Mouse (Mus musculus) embryonic stem cell, embryonic (primary cell): ENCODE measurements around the gene OR5BS1P.

ENCODE experiments used
- CTCF ChIA-PET, 4 experiments: fragments of 300-600 bp in 2 of 4; fragments of 350-600 bp in 2 of 4; sonication (Branson Sonifier 250); formaldehyde crosslinking; loops; one replicate each; lab custom pipeline; 2022; ENCODE audit warnings: inconsistent platforms in 2 of 4; lab: Charles Lee
- POLR2A ChIA-PET, 4 experiments: fragments of 300-600 bp in 2 of 4; fragments of 350-600 bp in 2 of 4; sonication (Branson Sonifier 250); formaldehyde crosslinking; loops; one replicate each; lab custom pipeline; 2022; ENCODE audit warnings: antibody characterized with exemption in 4 of 4, inconsistent platforms in 1 of 4; lab: Charles Lee

OR5BS1P gene

DNA sequence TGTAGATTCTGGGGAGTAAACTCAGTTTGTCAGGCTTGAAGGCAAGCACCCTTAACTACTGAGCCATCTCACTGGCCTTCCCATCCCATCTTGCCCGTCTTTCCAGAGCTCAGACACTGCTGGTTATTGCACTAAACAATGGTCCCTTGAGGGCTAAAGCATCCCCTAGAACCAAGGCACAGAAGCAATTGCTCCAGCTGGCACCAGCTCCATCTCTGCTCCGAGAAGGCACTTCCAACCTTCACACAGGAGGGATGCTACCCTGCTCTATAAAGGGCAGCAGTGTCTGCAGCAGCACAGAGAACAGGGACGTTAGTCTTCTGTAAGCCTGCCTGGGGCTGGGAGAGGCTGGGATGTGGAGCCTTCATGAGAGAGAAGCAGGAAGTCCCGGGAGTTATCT lies 22.4 kb downstream of the OR5BS1P start, which contains the start of gene Olfr279:
Gene Olfr279 (plus strand): TSS at position 301 of the 400 bp plus-strand sequence.
- ChIA-PET POLR2A (no interaction called here), CTCF (interaction anchor here in 2 of 4 experiments (0.5 to 0.7 kb wide), 3 partner anchors 311 to 332 kb away, joined by 3 to 5 read pairs (median 3); no protein-coding TSS in a partner anchor)

DNA sequence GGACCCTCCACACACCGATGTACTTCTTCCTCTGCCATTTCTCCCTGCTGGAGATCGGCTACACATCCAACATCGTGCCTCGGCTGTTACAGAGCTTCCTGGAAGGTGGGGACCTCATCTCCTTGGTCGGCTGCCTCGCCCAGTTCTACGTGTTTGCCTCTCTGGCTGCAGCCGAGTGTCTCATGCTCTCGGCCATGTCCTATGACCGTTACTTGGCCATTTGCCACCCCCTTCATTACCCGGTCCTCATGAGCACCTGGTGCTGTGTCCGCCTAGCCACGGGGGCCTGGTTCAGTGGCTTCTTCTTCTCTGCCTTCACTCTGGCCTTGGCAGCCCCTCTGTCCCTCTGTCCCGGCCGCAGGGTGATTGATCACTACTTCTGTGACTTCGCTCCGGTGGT lies 27.9 kb downstream of the OR5BS1P start:
- CTCF ChIA-PET: interaction anchor here in 2 of 4 experiments (0.7 to 1.3 kb wide), 3 partner anchors 20 to 366 kb away, joined by 3 to 4 read pairs (median 3); no protein-coding TSS in a partner anchor

DNA sequence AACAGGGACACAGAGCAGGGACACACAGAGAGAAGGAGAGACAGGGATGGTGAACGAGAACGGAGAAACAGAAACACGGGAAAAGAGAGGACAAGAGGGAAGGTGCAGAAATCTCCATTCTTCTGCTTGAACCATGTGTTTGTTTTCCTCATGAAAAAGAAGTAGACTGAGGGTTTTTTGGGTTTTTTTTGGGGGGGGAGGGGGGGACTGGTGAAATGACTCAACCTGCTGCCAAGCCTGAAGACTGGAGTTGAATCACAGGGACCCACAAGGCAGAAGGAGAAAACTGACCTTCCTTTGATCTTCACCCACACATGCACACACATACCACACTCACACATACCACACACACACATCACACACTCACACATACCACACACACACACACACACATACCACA lies 33.6 kb downstream of the OR5BS1P start:
- POLR2A ChIA-PET: no interaction called here
- CTCF ChIA-PET: interaction anchor here in 2 of 4 experiments (1.1 to 1.5 kb wide), 3 partner anchors 25 to 129 kb away, joined by 3 to 4 read pairs (median 3); no protein-coding TSS in a partner anchor

More for the DNA sequence above, 27.9 kb downstream of the OR5BS1P start:
- POLR2A ChIA-PET: no interaction called here

DNA sequence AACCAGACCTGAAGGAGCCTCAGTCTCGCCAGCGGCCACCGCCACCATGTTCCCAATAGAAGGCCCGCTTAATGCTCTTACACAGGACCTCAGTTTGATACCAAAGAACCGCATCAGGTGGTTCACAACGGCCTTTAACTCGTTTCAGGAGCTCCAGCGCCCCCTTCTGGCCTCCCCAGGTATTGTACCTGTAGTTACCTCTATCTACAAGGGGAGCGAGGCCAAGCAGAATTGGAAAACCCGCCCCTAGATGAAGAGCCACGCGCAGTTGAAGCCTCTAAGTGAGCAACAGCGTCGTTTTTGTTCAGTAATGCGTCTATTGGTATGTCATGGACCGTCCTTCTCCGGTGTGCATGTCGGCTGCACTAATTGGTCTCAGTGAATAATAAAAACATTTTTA lies 34.8 kb downstream of the OR5BS1P start:
- ChIA-PET CTCF (interaction anchor here (0.5 to 2.5 kb wide), 25 partner anchors 8 to 655 kb away, joined by 3 to 15 read pairs (median 3); no protein-coding TSS in a partner anchor), POLR2A (interaction anchor here in 3 of 4 experiments (0.5 to 1.6 kb wide), 8 partner anchors 12 to 249 kb away, joined by 3 to 9 read pairs (median 4); partner anchors contain the start of gene Kansl2 (in 1 of the 3))

DNA sequence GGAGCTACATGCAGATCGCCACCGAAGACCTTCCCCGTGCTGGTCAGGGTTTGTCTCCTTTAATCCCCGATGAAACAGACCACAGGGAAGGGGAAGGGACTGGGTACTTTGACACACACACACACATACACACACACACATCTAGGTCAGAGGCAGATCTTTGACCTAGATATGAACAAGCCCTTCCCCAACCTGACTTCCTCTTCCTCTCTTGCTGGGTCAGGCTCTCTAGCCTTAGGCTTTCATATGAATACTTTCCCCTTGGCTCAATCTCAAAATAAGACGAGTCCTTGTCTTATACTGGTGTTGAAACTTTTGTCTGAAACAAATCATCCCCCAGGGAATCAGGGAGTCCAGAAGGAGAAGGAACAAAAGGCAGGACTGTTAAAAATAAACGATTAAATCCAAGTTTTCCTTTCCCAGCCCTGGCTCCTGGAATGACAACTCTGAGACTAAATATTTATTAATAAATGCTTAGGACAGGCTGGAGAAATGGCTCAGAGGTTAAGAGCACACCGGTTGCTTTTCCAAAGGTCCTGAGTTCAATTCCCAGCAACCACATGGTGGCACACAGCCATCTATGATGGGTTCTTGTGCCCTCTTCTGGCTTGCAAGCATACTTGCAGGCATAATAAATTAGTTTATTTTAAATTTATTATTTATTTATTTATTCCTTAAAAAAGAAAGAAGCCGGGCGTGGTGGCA lies 36.7 kb downstream of the OR5BS1P start:
- POLR2A ChIA-PET: interaction anchor here in 3 of 4 experiments (0.7 to 1.7 kb wide), 15 partner anchors 11 to 1423 kb away, joined by 3 to 8 read pairs (median 4); partner anchors contain the start of genes Arf3 (in 1 of the 3) and Prkag1 (in 1 of the 3)
- CTCF ChIA-PET: interaction anchor here in 3 of 4 experiments (0.6 to 2.9 kb wide), 7 partner anchors 11 to 720 kb away, joined by 4 to 39 read pairs (median 6); partner anchors contain the start of gene Fkbp11 (in 1 of the 3)

DNA sequence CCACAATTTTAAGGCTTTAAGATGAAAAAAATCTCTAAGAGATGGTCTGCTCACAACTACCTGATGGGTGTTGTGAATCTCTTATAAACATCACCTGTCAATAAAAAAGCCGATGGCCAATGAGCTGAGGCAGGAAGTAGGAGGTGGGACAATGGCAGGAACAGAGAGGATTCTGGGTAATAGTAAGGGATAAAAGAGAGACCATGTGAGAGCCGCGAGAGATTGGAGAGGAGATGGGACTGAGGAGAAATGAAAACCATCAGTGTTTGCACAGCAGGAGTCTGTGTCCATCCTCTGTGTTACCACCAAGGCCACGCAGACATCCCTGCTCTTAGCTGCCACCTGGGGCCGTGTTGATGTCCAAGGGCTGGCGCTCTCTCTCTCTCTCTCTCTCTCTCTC lies 37.6 kb downstream of the OR5BS1P start:
- ChIA-PET CTCF (interaction anchor here in 3 of 4 experiments (0.6 to 2.9 kb wide), 11 partner anchors 10 to 457 kb away, joined by 3 to 39 read pairs (median 5); partner anchors contain the start of gene Fkbp11 (in 1 of the 3)), POLR2A (interaction anchor here in 3 of 4 experiments (0.6 to 1.7 kb wide), 24 partner anchors 9 to 1422 kb away, joined by 3 to 8 read pairs (median 4); partner anchors contain the start of genes Arf3 (in 1 of the 3) and Prkag1 (in 1 of the 3))

DNA sequence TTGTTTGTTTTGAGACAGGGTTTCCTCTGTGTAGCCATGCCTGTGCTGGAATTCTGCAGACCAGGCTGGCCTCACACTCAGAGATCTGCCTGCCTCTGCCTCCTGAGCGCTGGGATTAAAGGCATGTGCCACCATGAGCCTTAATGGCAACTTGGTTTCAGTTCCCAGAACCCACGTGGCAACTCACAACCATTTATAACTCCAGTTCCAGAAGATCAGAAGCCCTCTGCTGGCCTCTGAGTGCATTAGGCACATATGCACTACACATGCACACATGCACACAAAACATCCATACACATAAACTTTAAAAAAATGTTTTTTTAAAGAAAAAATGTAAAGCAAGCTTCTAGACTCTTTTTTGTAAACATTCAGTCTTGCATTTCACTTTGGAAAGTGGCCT lies 39.7 kb downstream of the OR5BS1P start:
- ChIA-PET CTCF (interaction anchor here in 1 of 4 experiments (0.7 kb wide), 1 partner anchor 340 kb away, joined by 3 read pairs; no protein-coding TSS in a partner anchor), POLR2A (interaction anchor here in 1 of 4 experiments (1.3 kb wide), 1 partner anchor 8 kb away, joined by 3 read pairs; no protein-coding TSS in a partner anchor)

DNA sequence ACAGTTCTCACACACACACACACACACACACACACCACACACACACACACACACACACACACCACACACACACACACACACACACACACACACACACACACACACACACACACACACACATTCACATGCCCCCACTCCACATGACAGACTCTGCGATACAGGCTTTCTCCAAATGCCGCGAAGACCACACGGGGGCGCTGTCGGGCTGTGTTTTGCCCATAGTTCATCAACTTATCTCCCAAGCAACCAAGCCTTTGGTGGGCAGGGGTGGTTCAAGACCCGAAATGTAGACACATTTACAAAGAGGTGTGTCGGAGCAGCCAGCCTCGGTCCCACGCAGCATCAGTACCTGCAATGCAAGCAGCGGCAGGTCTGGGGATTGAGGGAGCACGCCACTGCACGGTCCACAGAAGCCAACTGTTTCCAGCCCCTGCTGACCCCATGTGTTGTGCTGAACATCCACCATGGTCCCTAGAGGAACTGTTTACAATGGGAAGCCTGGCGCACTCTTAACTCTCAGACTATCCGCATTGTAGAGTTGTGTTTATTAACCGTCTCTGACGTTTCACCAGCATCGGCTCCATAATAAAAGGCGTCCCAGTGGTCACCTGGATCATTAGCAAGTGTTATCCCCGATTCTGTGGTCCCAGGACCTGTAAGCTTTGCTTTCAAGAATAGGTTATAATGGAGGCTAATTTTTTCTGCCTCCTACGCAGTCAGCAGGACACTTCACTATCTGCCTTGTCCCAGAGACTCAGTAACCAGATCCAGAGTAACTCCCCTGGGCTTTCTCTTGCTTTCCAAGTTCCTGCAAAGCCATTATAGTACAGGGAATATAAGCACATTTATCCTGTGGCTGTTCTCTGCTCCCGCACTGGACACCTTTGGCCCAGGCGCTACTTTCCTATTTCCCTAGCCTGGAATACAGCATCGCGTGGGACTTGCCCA lies 41.0 kb downstream of the OR5BS1P start:
- ChIA-PET POLR2A (interaction anchor here in 3 of 4 experiments (0.7 to 3.5 kb wide), 6 partner anchors 9 to 362 kb away, joined by 3 to 11 read pairs (median 4); partner anchors contain the start of gene Rnd1 (in 1 of the 3)), CTCF (interaction anchor here in 2 of 4 experiments (0.6 to 0.7 kb wide), 2 partner anchors 297 to 1194 kb away, joined by 3 read pairs; no protein-coding TSS in a partner anchor)

DNA sequence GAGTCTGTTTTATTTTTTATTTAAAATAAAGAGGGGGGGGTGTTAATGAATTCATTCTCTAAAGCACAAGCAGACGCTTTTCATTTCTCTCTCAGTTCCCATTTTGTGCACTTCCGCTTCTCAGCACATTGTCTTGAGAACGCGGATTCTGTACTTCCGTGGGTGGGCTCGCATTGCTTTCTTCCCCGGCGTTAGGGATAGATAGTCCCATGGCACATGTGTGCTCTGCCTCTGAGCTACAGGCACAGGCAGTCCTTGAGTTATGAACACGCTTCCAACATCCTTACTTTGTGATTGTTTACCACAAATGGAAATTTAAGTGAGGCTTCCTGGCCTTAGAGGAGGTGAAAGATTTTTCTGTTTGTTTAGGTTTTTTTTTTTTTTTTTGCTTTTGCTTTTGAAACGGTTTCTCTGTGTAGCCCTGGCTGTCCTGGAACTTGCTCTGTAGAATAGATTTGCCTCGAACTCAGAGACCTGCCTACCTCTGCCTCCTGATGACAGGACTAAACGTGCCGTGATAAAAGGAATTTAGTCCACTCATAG lies 41.8 kb downstream of the OR5BS1P start:
- POLR2A ChIA-PET: interaction anchor here in 3 of 4 experiments (0.6 to 3.5 kb wide), 6 partner anchors 11 to 362 kb away, joined by 3 to 11 read pairs (median 4); partner anchors contain the start of gene Rnd1 (in 1 of the 3)

DNA sequence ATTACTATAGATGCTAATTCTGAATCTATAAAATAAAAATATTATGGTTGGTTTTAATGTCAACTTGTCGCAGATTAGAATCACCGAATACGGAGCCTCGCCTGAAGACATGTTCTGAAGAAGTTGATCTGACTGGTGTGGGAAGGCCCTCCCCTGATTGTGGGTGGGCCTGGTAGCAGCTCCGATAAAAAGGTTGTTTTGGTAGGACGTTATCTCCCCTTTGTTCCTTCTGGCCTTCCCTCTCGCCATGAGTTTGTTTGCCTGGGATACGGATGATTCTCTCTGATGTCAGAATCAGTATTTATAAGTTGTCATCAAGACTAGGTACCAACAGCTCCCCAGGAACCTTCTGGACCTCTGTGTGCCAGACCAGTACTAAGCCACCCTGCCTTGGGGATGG lies 42.5 kb downstream of the OR5BS1P start:
- ChIA-PET CTCF (interaction anchor here in 1 of 4 experiments (1.3 kb wide), 1 partner anchor 8 kb away, joined by 3 read pairs; no protein-coding TSS in a partner anchor), POLR2A (interaction anchor here in 2 of 4 experiments (0.6 to 3.5 kb wide), 3 partner anchors 8 to 19 kb away, joined by 3 to 11 read pairs (median 4); no protein-coding TSS in a partner anchor)

More for the DNA sequence above, 41.8 kb downstream of the OR5BS1P start:
- CTCF ChIA-PET: interaction anchor here in 1 of 4 experiments (0.7 kb wide), 1 partner anchor 1195 kb away, joined by 3 read pairs; no protein-coding TSS in a partner anchor

DNA sequence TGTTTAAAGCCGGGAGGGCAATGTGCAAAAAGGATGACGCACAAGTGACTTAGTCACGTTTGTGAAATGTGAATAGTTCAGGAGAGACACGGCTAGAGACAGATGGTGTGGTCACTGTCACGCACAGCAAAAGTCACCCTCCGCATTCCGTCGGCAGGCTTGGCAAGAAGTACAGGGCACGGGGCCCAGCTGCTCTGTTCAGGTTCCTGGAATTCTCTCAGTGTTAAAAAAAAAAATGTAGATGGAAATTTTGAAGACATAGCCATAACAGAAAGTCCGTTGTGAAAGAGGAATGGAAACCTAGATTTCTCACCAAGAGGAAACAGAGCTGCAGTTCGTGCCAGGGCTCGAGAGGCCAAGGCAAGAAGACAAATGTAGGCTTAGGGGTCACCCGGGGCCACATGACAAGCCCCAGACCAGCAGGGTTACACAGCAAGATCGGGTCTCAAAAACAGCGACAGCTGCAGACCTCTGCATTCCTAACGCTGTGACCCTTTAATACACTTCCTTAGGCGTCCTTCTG lies 43.2 kb downstream of the OR5BS1P start:
- CTCF ChIA-PET: interaction anchor here in 1 of 4 experiments (1.3 kb wide), 1 partner anchor 8 kb away, joined by 3 read pairs; no protein-coding TSS in a partner anchor
- POLR2A ChIA-PET: interaction anchor here in 2 of 4 experiments (0.6 to 3.5 kb wide), 3 partner anchors 7 to 110 kb away, joined by 4 to 11 read pairs (median 6); no protein-coding TSS in a partner anchor

DNA sequence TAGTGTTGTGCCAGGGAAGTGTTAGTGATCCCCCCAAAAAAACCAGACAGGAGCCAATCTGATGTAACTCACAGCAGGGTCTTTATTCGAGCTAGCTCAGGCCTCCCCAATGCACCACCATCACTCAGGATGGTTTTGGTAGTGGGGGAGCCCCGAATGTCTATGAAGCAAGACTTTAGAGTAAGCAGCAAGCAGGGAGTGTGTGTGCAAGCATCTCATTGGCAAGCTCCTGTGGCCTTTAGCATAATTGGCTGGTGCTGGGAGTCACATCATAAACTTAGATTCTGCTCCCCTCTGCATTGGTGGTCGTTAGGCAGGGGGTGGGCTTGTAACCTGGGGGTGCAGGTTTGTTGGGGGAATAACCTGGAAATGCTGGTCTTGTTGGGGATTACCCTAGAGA lies 44.0 kb downstream of the OR5BS1P start:
- ChIA-PET CTCF (interaction anchor here in 2 of 4 experiments (0.7 to 1.3 kb wide), 3 partner anchors 9 to 1943 kb away, joined by 3 to 11 read pairs (median 3); no protein-coding TSS in a partner anchor), POLR2A (interaction anchor here in 3 of 4 experiments (0.6 to 7.5 kb wide), 5 partner anchors 9 to 109 kb away, joined by 3 to 127 read pairs (median 6); partner anchors contain the start of gene Kansl2 (in 1 of the 3))

DNA sequence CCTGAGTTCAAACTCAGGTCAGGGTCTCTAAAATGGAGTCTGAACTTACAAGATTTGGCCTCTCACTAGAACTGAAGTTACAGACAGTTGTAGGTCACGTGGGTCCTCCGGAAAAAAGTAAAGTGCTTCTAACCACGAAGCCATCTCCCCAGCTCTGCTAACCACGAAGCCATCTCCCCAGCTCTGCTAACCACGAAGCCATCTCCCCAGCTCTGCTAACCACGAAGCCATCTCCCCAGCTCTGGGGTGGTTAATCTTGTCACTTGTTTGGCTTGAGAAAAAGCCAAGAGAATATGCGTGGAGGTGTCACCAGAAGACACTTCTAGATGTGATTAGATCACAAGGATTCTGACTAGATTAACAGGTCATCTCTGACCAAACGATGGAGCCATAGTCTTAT lies 44.5 kb downstream of the OR5BS1P start:
- ChIA-PET POLR2A (interaction anchor here in 2 of 4 experiments (1.0 to 7.5 kb wide), 4 partner anchors 9 to 16 kb away, joined by 3 to 127 read pairs (median 7); partner anchors contain the start of gene Kansl2 (in 1 of the 2)), CTCF (interaction anchor here in 2 of 4 experiments (0.7 to 1.1 kb wide), 3 partner anchors 51 to 1943 kb away, joined by 3 to 11 read pairs (median 4); no protein-coding TSS in a partner anchor)

DNA sequence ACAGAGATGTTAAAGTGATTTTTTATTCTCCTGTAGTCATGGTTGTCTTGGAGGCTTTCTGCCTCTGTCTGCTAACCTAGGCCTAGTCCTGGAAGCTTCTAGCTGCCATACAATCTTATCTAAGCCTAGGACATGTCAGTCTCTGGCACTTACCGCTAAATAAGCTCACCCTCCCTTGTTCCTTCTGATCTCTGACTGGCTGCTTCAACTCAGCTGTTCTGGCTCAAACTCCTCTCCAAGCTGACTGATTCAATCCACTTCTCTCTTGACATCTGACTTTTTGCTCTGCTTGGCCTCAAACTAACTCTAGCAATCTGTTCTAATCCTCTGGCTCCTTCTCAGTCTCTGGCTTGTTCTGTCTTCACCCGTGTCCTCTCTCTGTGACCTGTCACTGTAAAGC lies 45.1 kb downstream of the OR5BS1P start:
- ChIA-PET POLR2A (interaction anchor here in 3 of 4 experiments (1.2 to 7.5 kb wide), 6 partner anchors 9 to 53 kb away, joined by 3 to 127 read pairs (median 4); partner anchors contain the start of gene Kansl2 (in 1 of the 3)), CTCF (interaction anchor here in 1 of 4 experiments (0.7 to 0.9 kb wide), 2 partner anchors 50 to 117 kb away, joined by 3 to 4 read pairs; no protein-coding TSS in a partner anchor)
